Mouse (Mus musculus): ENCODE measurements at regions not wholly inside any gene's neighbourhood (a gene's known extent, or its start where the extent isn't known, plus 50 kb on each side); places are given as distances from the start of the nearest gene placed in this dataset.
"Not testable (repeated sequence)": the region's sequence is repeated elsewhere in the genome, so short reads cannot be mapped to it uniquely, and the experiment has no call there.

GRCm38 (mm10) chr10:117451396-117452185 is 71.8 kb upstream of the Cpsf6 start:
- Histone ChIP-seq H3K4me2 (ENCODE audit: low read depth, low read length) (no peak overlapping the region), H3K27me3 (ENCODE audit: control insufficient read depth, insufficient read depth, low read length) (no peaks in the 10 kb centered on the region), H3K4me3 (replicated peaks; ENCODE audit: low read length) (no peak overlapping the region), H3K9me3 (replicated peaks; ENCODE audit: control insufficient read depth, low read length) (no peaks in the 10 kb centered on the region), H3K27ac (ENCODE audit: low read length) (no peak overlapping the region), H3K36me3 (ENCODE audit: control insufficient read depth, insufficient read depth, low read length) (no peaks in the 10 kb centered on the region), H3K9ac (ENCODE audit: low read length) (no peak overlapping the region), H3K4me1 (ENCODE audit: control insufficient read depth, insufficient read depth, low read length) (no peaks in the 10 kb centered on the region; the same call in 1 of the 2 replicates)
- WGBS = 79% methylated on average over 9 of the region's 9 CpGs
- no peak for ATAC-seq (ENCODE audit: insufficient read depth, low FRiP score)

GRCm38 (mm10) chr10:117450631-117451030 is 70.8 kb upstream of the Cpsf6 start:
- WGBS = 74% methylated on average over 4 of the region's 4 CpGs
- no peaks in the 10 kb centered on the region for H3K27me3 ChIP-seq (ENCODE audit: control insufficient read depth, insufficient read depth, low read length)
- no peak overlapping the region for H3K4me3 ChIP-seq (replicated peaks; ENCODE audit: low read length)
- no peak for ATAC-seq (ENCODE audit: insufficient read depth, low FRiP score)
- no peaks in the 10 kb centered on the region for H3K36me3 ChIP-seq (ENCODE audit: control insufficient read depth, insufficient read depth, low read length)
- H3K9ac ChIP-seq (ENCODE audit: low read length) = no peak overlapping the region
- H3K27ac ChIP-seq (ENCODE audit: low read length) = no peak overlapping the region
- H3K4me1 ChIP-seq (ENCODE audit: control insufficient read depth, insufficient read depth, low read length) = no peaks in the 10 kb centered on the region
- no peak overlapping the region for H3K4me2 ChIP-seq (ENCODE audit: low read depth, low read length)
- H3K9me3 ChIP-seq (replicated peaks; ENCODE audit: control insufficient read depth, low read length) = no peaks in the 10 kb centered on the region

- no peak overlapping the region for H3K27ac ChIP-seq (ENCODE audit: low read length)
- no peak overlapping the region for H3K9ac ChIP-seq (ENCODE audit: low read length)
- peak; percentile 34; the same call in 1 of the 2 replicates for ATAC-seq (ENCODE audit: insufficient read depth, low FRiP score)
- H3K4me3 ChIP-seq (replicated peaks; ENCODE audit: low read length) = no peak overlapping the region
- H3K4me2 ChIP-seq (ENCODE audit: low read depth, low read length) = no peak overlapping the region
- H3K36me3 ChIP-seq (ENCODE audit: control insufficient read depth, insufficient read depth, low read length) = no peaks in the 10 kb centered on the region
- H3K27me3 ChIP-seq (ENCODE audit: control insufficient read depth, insufficient read depth, low read length) = no peaks in the 10 kb centered on the region
- no peaks in the 10 kb centered on the region for H3K9me3 ChIP-seq (replicated peaks; ENCODE audit: control insufficient read depth, low read length)
- WGBS = 73% methylated on average over 1 of the region's 1 CpGs
- H3K4me1 ChIP-seq (ENCODE audit: control insufficient read depth, insufficient read depth, low read length) = no peaks in the 10 kb centered on the region
These were observed 70.4 kb upstream of the Cpsf6 start for GRCm38 (mm10) chr10:117450240-117450569.

- WGBS = 75% methylated on average over 3 of the region's 3 CpGs
- no peaks in the 10 kb centered on the region for H3K4me1 ChIP-seq (ENCODE audit: control insufficient read depth, insufficient read depth, low read length)
- H3K27ac ChIP-seq (ENCODE audit: low read length) = no peak overlapping the region
- ATAC-seq (ENCODE audit: insufficient read depth, low FRiP score) = peak; percentile 23; the same call in 1 of the 2 replicates
- no peak overlapping the region for H3K9ac ChIP-seq (ENCODE audit: low read length)
- H3K27me3 ChIP-seq (ENCODE audit: control insufficient read depth, insufficient read depth, low read length) = no peaks in the 10 kb centered on the region
- H3K9me3 ChIP-seq (replicated peaks; ENCODE audit: control insufficient read depth, low read length) = no peaks in the 10 kb centered on the region
- H3K4me2 ChIP-seq (ENCODE audit: low read depth, low read length) = no peak overlapping the region
- H3K4me3 ChIP-seq (replicated peaks; ENCODE audit: low read length) = no peak overlapping the region
- H3K36me3 ChIP-seq (ENCODE audit: control insufficient read depth, insufficient read depth, low read length) = no peaks in the 10 kb centered on the region
These were observed 69.8 kb upstream of the Cpsf6 start for GRCm38 (mm10) chr10:117449416-117450239.

GRCm38 (mm10) chr10:117448783-117449182 is 69.0 kb upstream of the Cpsf6 start:
- 97% methylated on average over 3 of the region's 3 CpGs for WGBS
- not testable (repeated sequence) for H3K36me3 ChIP-seq (ENCODE audit: control insufficient read depth, insufficient read depth, low read length); H3K27me3 ChIP-seq (ENCODE audit: control insufficient read depth, insufficient read depth, low read length); H3K27ac ChIP-seq (ENCODE audit: low read length); ATAC-seq (ENCODE audit: insufficient read depth, low FRiP score); H3K9me3 ChIP-seq (replicated peaks; ENCODE audit: control insufficient read depth, low read length); H3K4me1 ChIP-seq (ENCODE audit: control insufficient read depth, insufficient read depth, low read length); H3K9ac ChIP-seq (ENCODE audit: low read length); H3K4me3 ChIP-seq (replicated peaks; ENCODE audit: low read length); H3K4me2 ChIP-seq (ENCODE audit: low read depth, low read length)

- Histone ChIP-seq H3K4me1 (ENCODE audit: control insufficient read depth, insufficient read depth, low read length) (no peaks in the 10 kb centered on the region), H3K9me3 (replicated peaks; ENCODE audit: control insufficient read depth, low read length) (no peaks in the 10 kb centered on the region), H3K4me3 (replicated peaks; ENCODE audit: low read length) (no peak overlapping the region), H3K27me3 (ENCODE audit: control insufficient read depth, insufficient read depth, low read length) (no peaks in the 10 kb centered on the region), H3K36me3 (ENCODE audit: control insufficient read depth, insufficient read depth, low read length) (no peaks in the 10 kb centered on the region), H3K9ac (ENCODE audit: low read length) (no peak overlapping the region), H3K27ac (ENCODE audit: low read length) (no peak overlapping the region), H3K4me2 (ENCODE audit: low read depth, low read length) (no peak overlapping the region)
- WGBS = 90% methylated on average over 8 of the region's 8 CpGs
- ATAC-seq (ENCODE audit: insufficient read depth, low FRiP score) = no peak
These were observed 67.8 kb upstream of the Cpsf6 start for GRCm38 (mm10) chr10:117447626-117448025.

GRCm38 (mm10) chr10:117447206-117447605 is 67.4 kb upstream of the Cpsf6 start:
- ATAC-seq (ENCODE audit: insufficient read depth, low FRiP score) = no peak
- Histone ChIP-seq H3K4me1 (ENCODE audit: control insufficient read depth, insufficient read depth, low read length) (no peaks in the 10 kb centered on the region), H3K36me3 (ENCODE audit: control insufficient read depth, insufficient read depth, low read length) (no peaks in the 10 kb centered on the region), H3K4me3 (replicated peaks; ENCODE audit: low read length) (no peak overlapping the region), H3K9me3 (replicated peaks; ENCODE audit: control insufficient read depth, low read length) (no peaks in the 10 kb centered on the region), H3K4me2 (ENCODE audit: low read depth, low read length) (no peak overlapping the region), H3K9ac (ENCODE audit: low read length) (no peak overlapping the region), H3K27me3 (ENCODE audit: control insufficient read depth, insufficient read depth, low read length) (no peaks in the 10 kb centered on the region), H3K27ac (ENCODE audit: low read length) (no peak overlapping the region)
- 73% methylated on average over 8 of the region's 8 CpGs for WGBS

GRCm38 (mm10) chr10:117446776-117447175 is 67.0 kb upstream of the Cpsf6 start:
- Histone ChIP-seq H3K27me3 (ENCODE audit: control insufficient read depth, insufficient read depth, low read length) (no peaks in the 10 kb centered on the region), H3K4me2 (ENCODE audit: low read depth, low read length) (no peak overlapping the region), H3K9me3 (replicated peaks; ENCODE audit: control insufficient read depth, low read length) (no peaks in the 10 kb centered on the region), H3K4me3 (replicated peaks; ENCODE audit: low read length) (no peak overlapping the region), H3K9ac (ENCODE audit: low read length) (no peak overlapping the region), H3K36me3 (ENCODE audit: control insufficient read depth, insufficient read depth, low read length) (no peaks in the 10 kb centered on the region), H3K27ac (ENCODE audit: low read length) (no peak overlapping the region), H3K4me1 (ENCODE audit: control insufficient read depth, insufficient read depth, low read length) (no peaks in the 10 kb centered on the region)
- ATAC-seq (ENCODE audit: insufficient read depth, low FRiP score) = no peak
- 88% methylated on average over 7 of the region's 7 CpGs for WGBS

GRCm38 (mm10) chr10:117445801-117446490 is 66.1 kb upstream of the Cpsf6 start:
- H3K9me3 ChIP-seq (replicated peaks; ENCODE audit: control insufficient read depth, low read length) = no peaks in the 10 kb centered on the region
- H3K4me3 ChIP-seq (replicated peaks; ENCODE audit: low read length) = no peak overlapping the region
- ATAC-seq (ENCODE audit: insufficient read depth, low FRiP score) = no peak
- H3K4me2 ChIP-seq (ENCODE audit: low read depth, low read length) = no peak overlapping the region
- no peaks in the 10 kb centered on the region for H3K4me1 ChIP-seq (ENCODE audit: control insufficient read depth, insufficient read depth, low read length)
- 91% methylated on average over 15 of the region's 15 CpGs for WGBS
- no peaks in the 10 kb centered on the region for H3K27me3 ChIP-seq (ENCODE audit: control insufficient read depth, insufficient read depth, low read length)
- no peaks in the 10 kb centered on the region for H3K36me3 ChIP-seq (ENCODE audit: control insufficient read depth, insufficient read depth, low read length)
- no peak overlapping the region for H3K27ac ChIP-seq (ENCODE audit: low read length)
- no peak overlapping the region for H3K9ac ChIP-seq (ENCODE audit: low read length)
